Mouse (Mus musculus): Measurements from ENCODE around the gene Ube2q2. TPM values are rescaled to one million over a fixed set of nuclear protein-coding genes. Genes with fewer than 3 reads are reported as not detected.
"Not testable (repeated sequence)": the region's sequence is repeated elsewhere in the genome, so short reads cannot be mapped to it uniquely, and the experiment has no call there.

The Ube2q2 gene
- total RNA-seq, 2 experiments from 2014 or later: 27.2 to 31.4 TPM

GRCm38 (mm10) chr9:55172195-55172685 is 23.6 kb downstream of the Ube2q2 start:
- no peak for DNase-seq

- no peak for DNase-seq
Observed at GRCm38 (mm10) chr9:55174235-55174634, 25.6 kb downstream of the Ube2q2 start.

GRCm38 (mm10) chr9:55195876-55196275 is 47.2 kb downstream of the Ube2q2 start:
- no peak for DNase-seq

GRCm38 (mm10) chr9:55198260-55198659 is 49.6 kb downstream of the Ube2q2 start:
- no peak for DNase-seq

- no peak for DNase-seq
Observed at GRCm38 (mm10) chr9:55199348-55199747, 50.7 kb downstream of the Ube2q2 start.

- DNase-seq: no peak
Observed at GRCm38 (mm10) chr9:55208458-55208789, 59.8 kb downstream of the Ube2q2 start.

- DNase-seq: peak; percentile 84
Observed at GRCm38 (mm10) chr9:55208790-55209481, 60.3 kb downstream of the Ube2q2 start, which contains the start of gene Fbxo22. Gene Fbxo22, plus strand, starts transcription at chr9:55208925.

GRCm38 (mm10) chr9:55211611-55212010 is 63.0 kb downstream of the Ube2q2 start:
- DNase-seq: no peak

GRCm38 (mm10) chr9:55213396-55213795 is 64.7 kb downstream of the Ube2q2 start:
- DNase-seq: no peak

GRCm38 (mm10) chr9:55215056-55215455 is 66.4 kb downstream of the Ube2q2 start:
- no peak for DNase-seq

- DNase-seq: no peak
Observed at GRCm38 (mm10) chr9:55215648-55216047, 67.0 kb downstream of the Ube2q2 start.

GRCm38 (mm10) chr9:55216078-55216477 is 67.4 kb downstream of the Ube2q2 start:
- no peak for DNase-seq

- no peak for DNase-seq
Observed at GRCm38 (mm10) chr9:55217381-55217780, 68.7 kb downstream of the Ube2q2 start.

GRCm38 (mm10) chr9:55225165-55225737 is 76.6 kb downstream of the Ube2q2 start:
- no peak for DNase-seq

GRCm38 (mm10) chr9:55226251-55226650 is 77.6 kb downstream of the Ube2q2 start:
- DNase-seq: no peak

GRCm38 (mm10) chr9:55228149-55228548 is 79.5 kb downstream of the Ube2q2 start:
- DNase-seq: no peak

- DNase-seq: no peak
Observed at GRCm38 (mm10) chr9:55229010-55229409, 80.4 kb downstream of the Ube2q2 start.

GRCm38 (mm10) chr9:55231544-55231943 is 82.9 kb downstream of the Ube2q2 start:
- DNase-seq: no peak

- DNase-seq: no peak
Observed at GRCm38 (mm10) chr9:55232110-55232509, 83.5 kb downstream of the Ube2q2 start.

- DNase-seq: no peak
Observed at GRCm38 (mm10) chr9:55232586-55232985, 83.9 kb downstream of the Ube2q2 start.

GRCm38 (mm10) chr9:55233076-55233475 is 84.4 kb downstream of the Ube2q2 start:
- not testable (repeated sequence) for DNase-seq

- DNase-seq: no peak
Observed at GRCm38 (mm10) chr9:55236235-55237165, 87.8 kb downstream of the Ube2q2 start.

GRCm38 (mm10) chr9:55240852-55241251 is 92.2 kb downstream of the Ube2q2 start:
- no peak for DNase-seq
